Comparison of ENCODE assay signal across 8 mouse cellular contexts in the genomic region with DNA sequence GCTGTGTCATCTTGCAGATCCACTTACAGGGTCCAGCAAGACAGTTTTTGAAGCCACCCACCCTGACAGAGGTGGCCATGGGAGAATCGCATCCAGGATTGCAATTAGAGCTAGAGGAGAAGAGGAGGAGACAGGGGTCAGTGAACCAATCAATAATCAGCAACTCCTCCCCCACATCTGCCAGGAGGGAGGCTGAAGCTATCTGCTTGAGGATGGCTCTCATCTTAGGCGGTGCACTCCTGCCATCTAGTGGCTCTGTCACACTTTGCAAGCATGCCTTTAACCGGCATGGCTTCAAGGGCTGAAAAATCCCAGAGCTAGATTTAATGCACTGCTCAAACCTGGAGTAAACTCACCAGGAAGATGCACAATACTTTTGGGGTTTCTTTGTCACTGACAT.
A peak's percentile ranks its signal among the peaks of the same experiment; 100 is the strongest.
DNase-seq lines count a peak whose midpoint lies in the region; ATAC-seq and TF ChIP-seq lines count a peak whose summit lies in the region.

No protein-coding gene starts in this region.

- WGBS in embryonic facial prominence, embryonic 14.5 days = 0% methylated on average over 3 of the region's 3 CpGs
- WGBS in heart, embryonic 16.5 days = 0% methylated on average over 3 of the region's 3 CpGs
- 2% methylated on average over 3 of the region's 3 CpGs for WGBS in liver, embryonic 14.5 days (ENCODE audit: insufficient replicate concordance)
- 0% methylated on average over 3 of the region's 3 CpGs for WGBS in neural tube, embryonic 15.5 days

- H3K4me2 ChIP-seq in embryonic facial prominence, embryonic 14.5 days (ENCODE audit: low read depth, low read length) = no peak overlapping the region
- H3K4me2 ChIP-seq in heart, embryonic 16.5 days (ENCODE audit: low read depth, low read length) = no peak overlapping the region
- H3K4me2 ChIP-seq in liver, embryonic 14.5 days (ENCODE audit: low read depth) = no peak overlapping the region
- peak overlapping the region; percentile 39 for H3K4me2 ChIP-seq in neural tube, embryonic 15.5 days

- H3K27ac ChIP-seq in embryonic facial prominence, embryonic 14.5 days (replicated peaks; ENCODE audit: low read depth, low read length) = no peak overlapping the region
- H3K27ac ChIP-seq in heart, embryonic 16.5 days (ENCODE audit: low read length) = no peak overlapping the region
- no peak overlapping the region for H3K27ac ChIP-seq in liver, embryonic 14.5 days
- no peak overlapping the region for H3K27ac ChIP-seq in neural tube, embryonic 15.5 days (replicated peaks)

- H3K79me3 ChIP-seq in C2C12 (ENCODE audit: low read depth) = no peaks in the 10 kb centered on the region

- no peak overlapping the region for H3K9ac ChIP-seq in embryonic facial prominence, embryonic 14.5 days (ENCODE audit: low read depth, low read length)
- no peak overlapping the region for H3K9ac ChIP-seq in heart, embryonic 16.5 days (ENCODE audit: low read length)
- H3K9ac ChIP-seq in liver, embryonic 14.5 days (replicated peaks) = no peak overlapping the region
- no peak overlapping the region for H3K9ac ChIP-seq in neural tube, embryonic 15.5 days (replicated peaks)

- H3K4me1 ChIP-seq in embryonic facial prominence, embryonic 14.5 days (ENCODE audit: control insufficient read depth, insufficient read depth, low read length) = no peaks in the 10 kb centered on the region
- no peaks in the 10 kb centered on the region; the same call in 1 of the 2 replicates for H3K4me1 ChIP-seq in heart, embryonic 16.5 days (ENCODE audit: control insufficient read depth, insufficient read depth, low read length)
- no peaks in the 10 kb centered on the region for H3K4me1 ChIP-seq in liver, embryonic 14.5 days (replicated peaks; ENCODE audit: control insufficient read depth in 2 of 2, insufficient read depth in 2 of 2, low read length in 1 of 2)
- peaks cover 4% of the 10 kb centered on the region for H3K4me1 ChIP-seq in neural tube, embryonic 15.5 days

- no peak for TF ChIP-seq EP300 in liver, embryonic 14.5 days (IDR thresholded peaks at IDR 0.05; ENCODE audit: low read depth)

- peak; percentile 27 to 53 for DNase-seq in adrenal gland, postnatal 4 days (ENCODE audit: low spot score in 2 of 2)
- DNase-seq in embryonic facial prominence, embryonic 14.5 days (ENCODE audit: low spot score) = peak; percentile 86
- peak; percentile 75 for DNase-seq in kidney, postnatal 14 days
- DNase-seq in liver, embryonic 14.5 days (ENCODE audit: low read depth in 3 of 3, low spot score in 3 of 3) = peak; percentile 7 to 31 (median 23)
- DNase-seq in thymus, adult 18-20 months = peak; percentile 2 to 3

- H3K79me2 ChIP-seq in C2C12 (ENCODE audit: control insufficient read depth, insufficient read depth) = no peaks in the 10 kb centered on the region

- ATAC-seq in embryonic facial prominence, embryonic 14.5 days (ENCODE audit: low read depth) = peak; percentile 86
- 0 out of 2 replicates have a peak, but pooled peaks have one; percentile 28 for ATAC-seq in heart, embryonic 16.5 days (replicated peaks; ENCODE audit: extremely low read depth, insufficient read depth, low FRiP score)
- peak; percentile 37; the same call in 1 of the 2 replicates for ATAC-seq in liver, embryonic 14.5 days (ENCODE audit: insufficient read depth)
- ATAC-seq in neural tube, embryonic 15.5 days (ENCODE audit: low FRiP score) = peak; percentile 91

- TF ChIP-seq CTCF in C2C12 (IDR thresholded peaks at IDR 0.05; ENCODE audit: control insufficient read depth, insufficient read depth, insufficient read length) = peak; percentile 83
- peak; percentile 82 for TF ChIP-seq CTCF in liver, embryonic 14.5 days (IDR thresholded peaks at IDR 0.05; ENCODE audit: low read depth)

- no peak overlapping the region for H3K4me3 ChIP-seq in C2C12 (ENCODE audit: insufficient read depth, poor library complexity, severe bottlenecking)
- H3K4me3 ChIP-seq in embryonic facial prominence, embryonic 14.5 days (ENCODE audit: low read depth, low read length) = no peak overlapping the region
- H3K4me3 ChIP-seq in heart, embryonic 16.5 days (ENCODE audit: low read length) = no peak overlapping the region
- no peak overlapping the region for H3K4me3 ChIP-seq in liver, embryonic 14.5 days (ENCODE audit: insufficient read depth in 1 of 2, low read depth in 2 of 2, low read length in 2 of 2)
- no peak overlapping the region for H3K4me3 ChIP-seq in neural tube, embryonic 15.5 days (replicated peaks)

- no peaks in the 10 kb centered on the region for H3K9me3 ChIP-seq in embryonic facial prominence, embryonic 14.5 days (ENCODE audit: control insufficient read depth, low read length)
- H3K9me3 ChIP-seq in heart, embryonic 16.5 days (replicated peaks; ENCODE audit: control insufficient read depth, low read length) = no peaks in the 10 kb centered on the region
- H3K9me3 ChIP-seq in liver, embryonic 14.5 days (ENCODE audit: control insufficient read depth, low read length) = no peaks in the 10 kb centered on the region
- no peaks in the 10 kb centered on the region for H3K9me3 ChIP-seq in neural tube, embryonic 15.5 days (replicated peaks)

- no peaks in the 10 kb centered on the region for H3K27me3 ChIP-seq in C2C12 (ENCODE audit: control insufficient read depth, insufficient read depth, insufficient read length)
- H3K27me3 ChIP-seq in embryonic facial prominence, embryonic 14.5 days (replicated peaks; ENCODE audit: control insufficient read depth, insufficient read depth, low read length) = no peaks in the 10 kb centered on the region
- no peaks in the 10 kb centered on the region for H3K27me3 ChIP-seq in heart, embryonic 16.5 days (ENCODE audit: control insufficient read depth, insufficient read depth, low read length)
- H3K27me3 ChIP-seq in liver, embryonic 14.5 days (ENCODE audit: control insufficient read depth, insufficient read depth, low read length) = no peaks in the 10 kb centered on the region
- H3K27me3 ChIP-seq in neural tube, embryonic 15.5 days (replicated peaks) = no peaks in the 10 kb centered on the region

- no peaks in the 10 kb centered on the region for H3K36me3 ChIP-seq in C2C12 (ENCODE audit: control insufficient read depth, insufficient read depth)
- no peaks in the 10 kb centered on the region for H3K36me3 ChIP-seq in embryonic facial prominence, embryonic 14.5 days (ENCODE audit: control insufficient read depth, insufficient read depth, low read length)
- H3K36me3 ChIP-seq in heart, embryonic 16.5 days (ENCODE audit: control insufficient read depth, insufficient read depth) = no peaks in the 10 kb centered on the region
- H3K36me3 ChIP-seq in liver, embryonic 14.5 days (replicated peaks; ENCODE audit: control insufficient read depth, insufficient read depth, low read depth) = no peaks in the 10 kb centered on the region
- no peaks in the 10 kb centered on the region for H3K36me3 ChIP-seq in neural tube, embryonic 15.5 days

- no peak overlapping the region for H3ac ChIP-seq in C2C12 (ENCODE audit: control insufficient read depth, insufficient read length, low read depth)

TF ChIP-seq in C2C12, 6 proteins besides CTCF, POLR2A, EP300 and RAD21:
- TF ChIP-seq CEBPB (IDR thresholded peaks at IDR 0.05; ENCODE audit: low read depth) (no peak), MYOG (IDR thresholded peaks at IDR 0.05; ENCODE audit: control insufficient read depth, extremely low read depth, insufficient read length) (no peak), USF1 (IDR thresholded peaks at IDR 0.05; ENCODE audit: low read depth) (no peak), MAX (IDR thresholded peaks at IDR 0.05) (no peak), MYOD1 (IDR thresholded peaks at IDR 0.05; ENCODE audit: control insufficient read depth, insufficient read length, low read depth) (no peak), FOSL1 (IDR thresholded peaks at IDR 0.05; ENCODE audit: insufficient read depth, low read length, poor library complexity, severe bottlenecking) (no peak)

Comparison
In these comparisons a context has a peak if more than half of its experiments do, and no peak if none do; other contexts are left out.
1. DNase-seq: peak in every context shown above with its lines; median percentile 86 in embryonic facial prominence, embryonic 14.5 days; 75 in kidney, postnatal 14 days; 40 in adrenal gland, postnatal 4 days; 23 in liver, embryonic 14.5 days; 2 in thymus, adult 18-20 months.
2. ATAC-seq: peak in every context shown above with its lines; median percentile 91 in neural tube, embryonic 15.5 days; 86 in embryonic facial prominence, embryonic 14.5 days; 37 in liver, embryonic 14.5 days; 28 in heart, embryonic 16.5 days.